Mouse (Mus musculus) hindbrain, embryonic 12.5 days (tissue): ENCODE measurements at regions not wholly inside any gene's neighbourhood (a gene's known extent, or its start where the extent isn't known, plus 50 kb on each side); places are given as distances from the start of the nearest gene placed in this dataset.
A peak's percentile ranks its signal among the peaks of the same experiment; 100 is the strongest.

Experiments used
- ATAC-seq: fragments of 200-750 bp; cut with Nextera tagmentation; 2 replicates; pipeline ENCODE4 v1.8.0; 2017; ENCODE audit warnings: moderate TSS enrichment; ENCODE audit not compliant: low FRiP score
- H3K27ac ChIP-seq: fragments of 300-500 bp; sonication (generic); 2 replicates; pipeline ENCODE4 v1.5.1; 2016; ENCODE audit warnings: mild to moderate bottlenecking
- H3K27me3 ChIP-seq: fragments of 300-500 bp; sonication (generic); 2 replicates; pipeline ENCODE4 v1.6.1; 2016; ENCODE audit warnings: mild to moderate bottlenecking
- H3K36me3 ChIP-seq: fragments of 300-500 bp; sonication (generic); 2 replicates; pipeline ENCODE4 v1.6.1; 2016; ENCODE audit warnings: mild to moderate bottlenecking
- H3K4me1 ChIP-seq: fragments of 300-500 bp; sonication (generic); 2 replicates; pipeline ENCODE4 v1.6.1; 2016
- H3K4me2 ChIP-seq: fragments of 300-500 bp; sonication (generic); replicated peaks from 2 replicates; pipeline ENCODE4 v1.6.1; 2016; ENCODE audit warnings: mild to moderate bottlenecking
- H3K4me3 ChIP-seq: fragments of 300-500 bp; sonication (generic); 2 replicates; pipeline ENCODE4 v1.5.1; 2016; ENCODE audit warnings: mild to moderate bottlenecking
- H3K9ac ChIP-seq: fragments of 300-500 bp; sonication (generic); 2 replicates; pipeline ENCODE4 v1.6.1; 2016; ENCODE audit warnings: mild to moderate bottlenecking, moderate library complexity
- H3K9me3 ChIP-seq: fragments of 300-500 bp; sonication (generic); replicated peaks from 2 replicates; pipeline ENCODE4 v1.6.1; 2016; ENCODE audit warnings: mild to moderate bottlenecking
- WGBS: fragments of 180-500 bp; shearing (Covaris S2); methylation state at CpG from one replicate; pipeline ENCODE4 v1.1.7; 2016; 5-methylcytosine and 5-hydroxymethylcytosine counted together

DNA sequence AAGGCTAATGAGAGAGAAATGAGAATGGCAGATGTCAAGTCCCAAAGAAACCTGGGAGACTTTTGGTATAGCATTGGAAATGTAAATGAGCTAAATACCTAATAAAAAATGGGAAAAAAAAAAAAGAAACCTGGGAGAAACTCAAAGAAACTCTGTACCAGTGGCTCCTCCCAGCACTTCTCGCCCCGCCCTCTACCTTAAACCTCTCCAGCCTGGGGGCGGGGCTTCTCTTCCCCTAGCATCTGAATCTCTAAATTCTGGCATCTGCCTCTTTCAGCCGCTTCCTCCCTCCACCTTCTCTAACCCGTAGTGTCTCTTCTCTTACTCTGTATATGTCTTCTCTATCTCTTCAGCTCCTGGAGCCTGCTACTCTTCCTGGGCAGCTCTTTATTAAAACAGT is 53.2 kb downstream of the Gpr6 start:
- WGBS: 45% methylated on average over 5 of the region's 5 CpGs
- Histone ChIP-seq H3K9me3 (0 out of 2 replicates have a peak, but pooled peaks cover 5% of the 10 kb centered on the region), H3K4me3 (no peak overlapping the region), H3K4me1 (0 out of 2 replicates have a peak, but pooled peaks cover 5% of the 10 kb centered on the region), H3K27me3 (no peaks in the 10 kb centered on the region), H3K27ac (no peak overlapping the region), H3K4me2 (no peak overlapping the region), H3K9ac (no peak overlapping the region), H3K36me3 (no peaks in the 10 kb centered on the region)
- ATAC-seq: no peak

DNA sequence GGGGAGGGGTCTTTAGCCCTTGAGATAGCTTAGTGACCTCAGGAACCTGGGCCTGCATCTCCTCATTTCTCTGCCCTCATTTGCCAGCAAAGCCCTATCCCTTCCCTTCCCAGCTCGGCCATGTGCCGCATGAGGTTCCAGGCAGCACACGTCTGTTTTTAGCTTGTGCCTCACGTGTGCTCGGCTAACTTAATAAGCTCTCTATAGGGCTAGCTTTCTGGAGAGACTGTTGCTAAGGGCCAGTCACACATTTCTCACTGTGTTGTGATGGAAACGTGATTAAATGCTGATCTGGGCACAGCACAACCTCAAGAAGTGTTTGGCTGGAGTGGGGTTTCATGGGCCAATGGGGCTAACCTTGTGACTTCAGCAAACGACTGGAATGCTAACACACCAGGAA is 55.5 kb downstream of the Gpr6 start:
- Histone ChIP-seq H3K9ac (no peak overlapping the region), H3K36me3 (no peaks in the 10 kb centered on the region), H3K27me3 (no peaks in the 10 kb centered on the region), H3K4me1 (0 out of 2 replicates have a peak, but pooled peaks cover 5% of the 10 kb centered on the region), H3K4me3 (no peak overlapping the region), H3K27ac (no peak overlapping the region), H3K4me2 (no peak overlapping the region), H3K9me3 (no peaks in the 10 kb centered on the region)
- no peak for ATAC-seq
- 47% methylated on average over 7 of the region's 7 CpGs for WGBS

DNA sequence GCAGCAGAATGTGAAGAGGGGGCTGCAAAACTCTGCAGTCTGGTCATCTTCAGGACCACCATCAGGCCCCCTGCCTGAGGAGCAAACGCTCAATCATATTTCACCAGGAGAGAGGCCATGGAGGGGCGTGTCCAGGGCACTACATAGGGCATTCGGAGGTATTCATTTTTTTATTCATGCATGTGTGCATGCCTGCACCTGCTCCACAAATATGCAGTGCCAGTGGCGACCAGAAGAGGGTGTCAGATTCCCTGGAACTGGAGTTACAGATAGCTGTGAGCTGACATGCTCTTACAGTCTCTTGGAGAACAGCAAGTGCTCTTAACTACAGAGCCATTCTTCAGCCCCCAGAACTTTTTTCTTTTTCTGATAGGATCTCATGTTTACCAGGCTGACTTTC is 56.4 kb downstream of the Gpr6 start:
- no peaks in the 10 kb centered on the region for H3K27me3 ChIP-seq
- no peaks in the 10 kb centered on the region for H3K36me3 ChIP-seq
- peak; percentile 64 for ATAC-seq
- H3K4me3 ChIP-seq: no peak overlapping the region
- H3K9ac ChIP-seq: no peak overlapping the region
- WGBS: 23% methylated on average over 4 of the region's 4 CpGs
- H3K27ac ChIP-seq: no peak overlapping the region
- H3K4me2 ChIP-seq: no peak overlapping the region
- H3K9me3 ChIP-seq: no peaks in the 10 kb centered on the region
- H3K4me1 ChIP-seq: 0 out of 2 replicates have a peak, but pooled peaks cover 5% of the 10 kb centered on the region

DNA sequence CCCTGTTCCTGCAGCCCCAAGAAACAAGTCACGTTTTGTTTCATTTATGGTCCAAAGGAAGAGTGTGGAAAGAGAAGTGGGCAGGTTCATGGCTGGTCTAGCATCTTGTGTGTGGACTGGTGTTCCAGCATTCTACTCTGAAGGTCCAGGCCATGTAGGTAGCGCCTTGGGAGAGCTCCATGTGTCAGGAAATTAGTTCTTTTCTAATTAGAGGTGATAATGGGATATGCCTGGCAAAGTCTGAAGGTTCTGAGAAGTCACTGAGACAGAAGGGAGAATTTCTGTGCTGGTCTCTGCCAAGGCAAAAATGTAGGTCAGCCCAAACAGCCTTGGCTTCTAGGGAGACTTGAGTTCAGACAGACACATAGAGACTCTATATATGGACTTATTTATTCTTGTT is 61.5 kb downstream of the Gpr6 start:
- 0 out of 2 replicates have a peak, but pooled peaks cover 5% of the 10 kb centered on the region for H3K4me1 ChIP-seq
- ATAC-seq: no peak
- no peak overlapping the region for H3K27ac ChIP-seq
- H3K9me3 ChIP-seq: no peaks in the 10 kb centered on the region
- H3K36me3 ChIP-seq: no peaks in the 10 kb centered on the region
- whole genome bisulfite sequencing: 93% methylated on average over 2 of the region's 2 CpGs
- no peak overlapping the region for H3K4me3 ChIP-seq
- no peak overlapping the region for H3K4me2 ChIP-seq
- no peak overlapping the region for H3K9ac ChIP-seq
- no peaks in the 10 kb centered on the region for H3K27me3 ChIP-seq

DNA sequence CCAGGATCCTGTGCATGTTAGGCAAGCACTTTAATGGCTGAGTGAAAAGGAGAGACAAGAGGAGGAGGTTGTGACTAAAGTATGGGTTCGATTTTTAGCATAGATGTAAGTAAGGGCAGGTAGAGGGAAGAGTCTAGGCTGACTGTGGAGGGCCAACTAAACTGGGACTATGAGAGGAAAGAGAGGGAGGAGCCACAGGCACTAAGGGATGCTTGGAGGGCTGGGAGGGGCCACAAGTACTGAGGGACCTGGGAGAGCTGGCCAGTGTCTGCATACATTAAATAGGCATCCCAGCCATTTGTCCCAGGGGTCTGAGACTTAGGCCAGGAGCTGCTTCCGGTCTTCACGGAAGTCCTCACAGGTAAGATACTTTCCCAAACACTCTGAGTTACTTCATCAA is 64.2 kb downstream of the Gpr6 start:
- Histone ChIP-seq H3K4me3 (no peak overlapping the region), H3K9me3 (no peaks in the 10 kb centered on the region), H3K4me1 (no peaks in the 10 kb centered on the region), H3K4me2 (no peak overlapping the region), H3K27ac (no peak overlapping the region), H3K9ac (no peak overlapping the region), H3K36me3 (no peaks in the 10 kb centered on the region), H3K27me3 (no peaks in the 10 kb centered on the region)
- ATAC-seq: no peak
- WGBS: 78% methylated on average over 3 of the region's 3 CpGs

DNA sequence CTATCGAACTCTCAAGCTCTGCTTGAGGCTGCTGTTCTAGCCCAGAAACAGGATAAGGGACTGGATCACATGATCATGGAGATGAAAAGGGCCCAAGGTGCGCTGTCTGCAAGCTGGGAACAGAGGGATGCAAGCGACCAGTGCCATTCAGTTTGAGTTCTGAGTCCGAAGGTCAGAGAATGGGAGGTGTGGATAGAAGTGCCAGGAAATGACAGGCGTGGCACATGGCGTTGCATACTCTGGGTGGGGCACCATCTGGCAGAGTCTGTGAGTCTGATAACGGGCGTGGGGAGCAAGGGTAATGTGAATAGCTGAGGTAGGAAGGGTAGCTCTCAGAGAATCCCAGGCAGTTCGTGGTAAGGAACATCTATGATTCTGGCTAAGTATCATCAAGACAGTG is 65.5 kb downstream of the Gpr6 start:
- no peak overlapping the region for H3K27ac ChIP-seq
- no peak for ATAC-seq
- no peaks in the 10 kb centered on the region for H3K4me1 ChIP-seq
- no peak overlapping the region for H3K9ac ChIP-seq
- no peaks in the 10 kb centered on the region for H3K9me3 ChIP-seq
- 83% methylated on average over 9 of the region's 9 CpGs for WGBS
- H3K4me2 ChIP-seq: no peak overlapping the region
- no peak overlapping the region for H3K4me3 ChIP-seq
- H3K36me3 ChIP-seq: no peaks in the 10 kb centered on the region
- H3K27me3 ChIP-seq: no peaks in the 10 kb centered on the region

DNA sequence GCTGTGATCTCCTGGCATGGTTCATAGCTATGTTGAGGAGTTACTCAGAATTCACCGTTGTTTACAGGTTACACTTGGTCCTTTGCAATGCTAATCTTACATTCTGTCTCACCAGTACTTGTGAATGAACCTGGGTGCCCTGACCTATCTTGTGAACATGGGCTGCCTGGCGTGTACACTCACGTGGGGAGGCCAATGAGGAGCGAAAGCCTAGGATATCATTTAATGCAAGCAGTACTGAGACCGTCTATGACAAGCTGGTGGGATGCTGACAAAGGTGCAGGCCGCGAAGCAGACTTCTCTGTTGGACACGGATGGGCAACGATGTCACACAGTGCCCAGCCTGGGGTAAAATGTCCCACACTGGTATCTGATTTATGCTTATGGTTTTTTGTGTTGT is 66.3 kb downstream of the Gpr6 start:
- H3K9me3 ChIP-seq: no peaks in the 10 kb centered on the region
- H3K27me3 ChIP-seq: no peaks in the 10 kb centered on the region
- no peaks in the 10 kb centered on the region for H3K36me3 ChIP-seq
- no peak overlapping the region for H3K4me3 ChIP-seq
- H3K4me1 ChIP-seq: no peaks in the 10 kb centered on the region
- no peak for ATAC-seq
- WGBS: 93% methylated on average over 9 of the region's 9 CpGs
- H3K27ac ChIP-seq: no peak overlapping the region
- no peak overlapping the region for H3K9ac ChIP-seq
- no peak overlapping the region for H3K4me2 ChIP-seq

DNA sequence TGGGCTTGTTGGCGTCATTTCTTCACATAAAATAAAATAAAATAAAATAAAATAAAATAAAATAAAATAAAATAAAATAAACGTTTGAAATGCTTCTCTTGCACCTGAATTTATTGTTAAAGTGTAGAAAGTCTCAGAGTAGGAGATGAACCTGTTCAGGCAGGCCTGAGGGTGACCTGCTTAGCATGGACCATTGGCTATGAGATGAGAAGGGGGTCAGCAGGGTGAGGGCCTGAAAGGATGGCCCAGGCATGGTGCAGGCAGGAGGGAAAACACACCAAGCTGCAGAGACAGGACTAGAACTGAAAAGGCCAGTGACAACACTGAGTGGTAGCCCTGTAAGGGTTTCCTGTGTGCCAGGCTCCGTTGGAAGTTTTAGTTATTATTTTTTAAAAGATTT is 67.3 kb downstream of the Gpr6 start:
- H3K4me3 ChIP-seq: no peak overlapping the region
- no peaks in the 10 kb centered on the region for H3K36me3 ChIP-seq
- H3K4me1 ChIP-seq: no peaks in the 10 kb centered on the region
- ATAC-seq: no peak
- H3K27ac ChIP-seq: no peak overlapping the region
- H3K9ac ChIP-seq: no peak overlapping the region
- no peaks in the 10 kb centered on the region for H3K27me3 ChIP-seq
- H3K9me3 ChIP-seq: no peaks in the 10 kb centered on the region
- WGBS: 60% methylated on average over 3 of the region's 3 CpGs
- no peak overlapping the region for H3K4me2 ChIP-seq

DNA sequence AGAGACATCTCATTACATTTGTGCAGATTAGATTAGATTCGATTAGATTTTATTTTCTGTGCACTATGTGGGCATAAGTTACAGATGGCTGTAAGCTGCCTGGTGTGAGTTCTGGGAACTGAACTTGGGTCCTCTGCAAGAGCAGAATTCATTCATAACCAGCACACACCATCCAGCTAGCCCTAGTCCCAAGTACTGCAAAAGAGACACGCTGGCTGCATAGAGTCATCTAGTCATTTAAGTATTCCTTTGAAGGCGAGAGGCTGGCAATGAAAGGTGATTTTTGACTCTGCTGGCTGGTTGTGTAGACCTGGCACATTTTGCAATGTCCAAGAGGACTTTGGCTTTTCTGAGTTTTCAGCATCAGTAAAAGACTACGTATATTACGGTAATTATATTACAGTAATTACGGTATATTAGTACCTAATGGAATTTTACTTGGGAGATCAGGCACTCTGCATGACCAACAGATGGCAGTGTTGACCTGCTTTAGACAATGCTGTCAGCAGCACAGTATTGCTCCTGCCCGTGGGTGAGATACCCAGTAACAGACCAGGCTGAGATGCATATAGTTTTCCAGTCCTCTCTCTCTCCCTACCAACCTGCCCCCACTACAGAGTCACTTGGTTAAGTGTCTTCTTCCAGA is 67.9 kb downstream of the Gpr6 start:
- no peaks in the 10 kb centered on the region for H3K9me3 ChIP-seq
- no peak overlapping the region for H3K9ac ChIP-seq
- H3K36me3 ChIP-seq: no peaks in the 10 kb centered on the region
- WGBS: 31% methylated on average over 7 of the region's 7 CpGs
- no peaks in the 10 kb centered on the region for H3K4me1 ChIP-seq
- peak; percentile 85 for ATAC-seq
- H3K27ac ChIP-seq: no peak overlapping the region
- no peaks in the 10 kb centered on the region for H3K27me3 ChIP-seq
- no peak overlapping the region for H3K4me3 ChIP-seq
- no peak overlapping the region for H3K4me2 ChIP-seq

DNA sequence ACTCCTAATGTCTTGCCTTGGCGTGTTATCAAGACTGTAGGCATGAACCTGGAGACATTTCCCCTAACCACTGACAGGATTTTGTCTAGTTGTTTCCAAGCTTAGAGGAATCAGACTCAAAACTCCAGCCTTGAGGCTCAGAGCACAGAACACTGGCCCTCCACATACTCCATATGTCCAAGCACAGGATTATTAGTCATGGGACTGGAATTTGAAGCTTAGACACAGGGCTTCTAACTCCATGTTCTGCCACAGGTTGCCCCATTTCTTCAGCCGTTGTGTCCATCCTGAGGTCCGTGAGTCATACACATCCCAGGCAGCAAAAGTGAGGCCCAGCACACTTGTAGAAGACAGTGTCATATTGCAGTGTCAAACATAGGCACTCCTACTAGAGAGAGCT is 68.9 kb downstream of the Gpr6 start:
- WGBS: 89% methylated on average over 3 of the region's 3 CpGs

DNA sequence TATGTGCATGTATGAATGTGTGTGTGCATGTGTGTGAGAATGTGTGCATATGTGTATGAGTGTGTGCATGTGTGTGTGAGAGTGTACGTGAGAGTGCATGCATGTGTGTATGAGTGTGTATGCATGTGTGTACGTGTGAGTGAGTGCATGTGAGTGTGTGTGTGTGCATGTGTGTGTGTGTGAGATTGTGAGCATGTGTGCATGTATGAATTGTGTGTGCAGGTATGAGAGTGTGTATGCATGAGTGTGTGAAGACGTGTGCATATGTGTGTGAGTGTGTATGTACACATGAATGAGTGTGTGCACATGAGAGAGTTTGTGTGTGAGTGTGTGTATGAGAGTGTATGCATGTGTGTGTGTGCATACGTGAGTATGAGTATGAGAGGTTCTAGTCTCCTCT is 71.1 kb downstream of the Gpr6 start:
- Histone ChIP-seq H3K27me3 (no peaks in the 10 kb centered on the region), H3K4me1 (peaks cover 8% of the 10 kb centered on the region), H3K27ac (no peak overlapping the region), H3K4me3 (no peak overlapping the region), H3K9ac (no peak overlapping the region), H3K9me3 (no peaks in the 10 kb centered on the region), H3K36me3 (no peaks in the 10 kb centered on the region), H3K4me2 (no peak overlapping the region)
- WGBS: 87% methylated on average over 4 of the region's 4 CpGs
- ATAC-seq: no peak

More for the DNA sequence above, 68.9 kb downstream of the Gpr6 start:
- H3K4me1 ChIP-seq: peaks cover 8% of the 10 kb centered on the region
- no peak overlapping the region for H3K4me2 ChIP-seq
- H3K36me3 ChIP-seq: no peaks in the 10 kb centered on the region
- no peak overlapping the region for H3K4me3 ChIP-seq
- no peaks in the 10 kb centered on the region for H3K27me3 ChIP-seq
- no peak overlapping the region for H3K27ac ChIP-seq
- no peak overlapping the region for H3K9ac ChIP-seq
- H3K9me3 ChIP-seq: no peaks in the 10 kb centered on the region
- ATAC-seq: no peak

DNA sequence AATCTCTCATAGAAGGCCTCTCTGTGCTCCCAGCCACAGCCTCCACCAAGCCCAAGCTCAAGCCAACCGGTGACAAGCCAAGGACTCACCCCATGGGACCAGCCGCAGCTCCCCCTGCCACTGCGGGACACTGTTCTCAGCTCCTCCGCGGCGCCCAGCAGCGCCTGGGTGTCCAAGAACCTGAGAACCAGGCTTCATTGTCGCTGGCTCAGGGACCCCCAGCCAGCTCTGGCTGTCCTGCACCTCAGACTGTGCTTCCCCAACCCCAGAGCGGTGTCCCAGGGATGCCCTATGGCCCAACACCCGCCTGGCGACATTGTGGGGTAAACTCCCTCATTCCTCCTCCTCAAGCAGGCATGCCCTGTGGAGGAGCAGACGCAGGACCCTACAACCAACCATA is 72.6 kb downstream of the Gpr6 start:
- H3K4me1 ChIP-seq: peaks cover 8% of the 10 kb centered on the region
- no peak overlapping the region for H3K27ac ChIP-seq
- H3K9ac ChIP-seq: no peak overlapping the region
- no peaks in the 10 kb centered on the region for H3K36me3 ChIP-seq
- H3K4me2 ChIP-seq: no peak overlapping the region
- ATAC-seq: no peak
- H3K4me3 ChIP-seq: no peak overlapping the region
- H3K9me3 ChIP-seq: no peaks in the 10 kb centered on the region
- H3K27me3 ChIP-seq: no peaks in the 10 kb centered on the region
- WGBS: 80% methylated on average over 12 of the region's 12 CpGs

DNA sequence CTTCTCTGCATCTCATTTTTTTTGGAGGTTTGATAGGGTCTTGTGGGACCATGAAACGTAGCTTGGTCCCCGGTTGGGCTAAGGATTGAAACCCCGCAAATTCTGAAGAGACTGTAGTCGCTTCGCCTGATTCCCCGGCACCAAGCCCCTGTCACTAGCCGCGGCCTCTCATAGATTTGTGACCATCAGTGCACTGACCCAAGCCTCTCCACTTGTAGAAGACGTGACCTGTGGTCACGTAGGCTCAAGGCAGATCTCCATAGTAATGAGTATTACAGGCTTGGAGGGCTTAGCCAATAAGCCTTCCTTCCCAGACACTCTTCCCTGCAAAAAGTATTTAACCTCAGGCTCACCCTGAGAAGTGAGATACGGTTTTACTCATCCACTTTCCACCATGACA is 73.3 kb downstream of the Gpr6 start:
- Histone ChIP-seq H3K4me2 (0 out of 2 replicates have a peak overlapping the region, but pooled peaks have one; percentile 6), H3K4me3 (no peak overlapping the region), H3K9ac (no peak overlapping the region), H3K9me3 (no peaks in the 10 kb centered on the region), H3K27ac (peak overlapping the region; percentile 76), H3K36me3 (no peaks in the 10 kb centered on the region), H3K4me1 (peaks cover 8% of the 10 kb centered on the region), H3K27me3 (no peaks in the 10 kb centered on the region)
- WGBS: 75% methylated on average over 11 of the region's 11 CpGs
- ATAC-seq: peak; percentile 30; the same call in 1 of the 2 replicates
